Mouse (Mus musculus) bone marrow macrophage, adult 2 months (primary cell): ENCODE measurements at regions not wholly inside any gene's neighbourhood (a gene's known extent, or its start where the extent isn't known, plus 50 kb on each side); places are given as distances from the start of the nearest gene placed in this dataset.

Source experiments
- CTCF ChIP-seq: IDR thresholded peaks from 2 replicates; pipeline ENCODE4 v1.5.1; 2012; ENCODE audit warnings: low read depth, mild to moderate bottlenecking, low read length, moderate library complexity
- POLR2A ChIP-seq: IDR thresholded peaks from 2 replicates; pipeline ENCODE4 v1.6.1; 2012; ENCODE audit warnings: mild to moderate bottlenecking, low read depth, low read length, borderline replicate concordance

- TF ChIP-seq CTCF (no peak), POLR2A (no peak)
Observed at GRCm38 (mm10) chr4:34203193-34203848, 153.3 kb upstream of the Spaca1 start.
